Mouse (Mus musculus) gastrocnemius, postnatal 36 days (tissue): ENCODE measurements around the gene Abhd14a. TPM values are rescaled to one million over a fixed set of nuclear protein-coding genes. Genes with fewer than 3 reads are reported as not detected.
A peak's percentile ranks its signal among the peaks of the same experiment; 100 is the strongest.

Experiments used
- DNase-seq, 2 experiments: peaks; one replicate each; pipeline ENCODE4 v3.0.0; 2022
- intact Hi-C: fragments of 180-260 bp; cut with DNase I; formaldehyde crosslinking; loops from one replicate; pipeline ENCODE4 v1.15.1; 2025
- total RNA-seq, 2 experiments: library from RNA; stranded (reverse); gene quantifications; 2 replicates each; pipeline ENCODE4 v1.2.3; 2021

The Abhd14a gene
- total RNA-seq, 2 experiments from 2014 or later = 14.6 to 15.7 TPM

GRCm38 (mm10) chr9:106421865-106422160 lies 25.7 kb downstream of the Abhd14a start:
- intact Hi-C loops = loop anchor here (1.0 to 10.0 kb wide), 4 partner anchors 73 to 207 kb away; no protein-coding TSS in a partner anchor
- peak; percentile 67 to 78 for DNase-seq

- no peak for DNase-seq
- intact Hi-C loops = loop anchor here (1.0 to 10.0 kb wide), 4 partner anchors 72 to 206 kb away; no protein-coding TSS in a partner anchor
These were observed 26.2 kb downstream of the Abhd14a start for GRCm38 (mm10) chr9:106421033-106421864.

DNA sequence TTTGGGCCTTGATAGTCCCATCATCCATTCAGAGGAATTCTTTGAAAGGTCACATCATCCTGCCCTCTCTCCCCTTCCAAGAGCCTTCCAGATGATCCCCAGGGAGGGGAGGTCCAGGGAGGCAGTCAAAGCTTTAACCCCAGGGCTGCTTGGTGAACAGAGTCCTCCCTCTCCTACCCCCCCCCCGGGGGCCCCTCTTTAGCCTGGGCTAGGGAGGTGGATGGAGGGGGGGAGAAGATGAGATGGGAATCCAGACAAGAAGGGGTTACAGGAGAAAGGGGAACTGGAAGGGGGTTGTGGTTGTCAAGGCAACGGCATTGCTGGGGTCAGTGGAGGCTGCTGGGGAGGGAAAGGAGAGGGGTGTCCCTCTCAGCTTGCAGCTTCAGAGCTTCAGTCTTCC lies 26.9 kb downstream of the Abhd14a start:
- no peak for DNase-seq
- intact Hi-C loops = loop anchor here (1.0 to 10.0 kb wide), 4 partner anchors 71 to 206 kb away; no protein-coding TSS in a partner anchor

GRCm38 (mm10) chr9:106417841-106418625 lies 29.4 kb downstream of the Abhd14a start:
- intact Hi-C loops = no loop called here
- peak; percentile 62 to 77 for DNase-seq

- intact Hi-C loops = no loop called here
- DNase-seq = no peak
These were observed 30.7 kb downstream of the Abhd14a start for GRCm38 (mm10) chr9:106416826-106417225.

DNA sequence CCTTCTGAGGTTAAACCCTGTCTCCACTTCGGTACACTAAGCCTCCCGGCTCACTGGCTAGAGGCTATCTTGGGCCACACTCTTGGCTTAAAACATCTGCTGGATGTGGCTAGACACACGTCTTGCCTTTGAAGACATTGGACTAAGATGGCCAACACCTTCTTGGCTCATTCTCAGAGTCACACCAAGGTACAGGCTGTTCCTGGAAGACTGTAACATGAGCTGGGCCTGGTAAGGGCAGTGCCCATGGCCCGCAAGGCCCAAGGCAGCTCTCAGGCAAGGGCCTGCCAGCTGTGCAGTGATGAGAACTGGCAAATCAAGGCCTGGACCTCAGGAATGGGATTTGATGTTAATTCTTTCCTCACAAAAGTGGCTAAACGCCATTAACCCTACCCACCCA lies 33.9 kb downstream of the Abhd14a start:
- DNase-seq = peak in 1 of 2 experiments; percentile 48
- intact Hi-C loops = no loop called here

DNA sequence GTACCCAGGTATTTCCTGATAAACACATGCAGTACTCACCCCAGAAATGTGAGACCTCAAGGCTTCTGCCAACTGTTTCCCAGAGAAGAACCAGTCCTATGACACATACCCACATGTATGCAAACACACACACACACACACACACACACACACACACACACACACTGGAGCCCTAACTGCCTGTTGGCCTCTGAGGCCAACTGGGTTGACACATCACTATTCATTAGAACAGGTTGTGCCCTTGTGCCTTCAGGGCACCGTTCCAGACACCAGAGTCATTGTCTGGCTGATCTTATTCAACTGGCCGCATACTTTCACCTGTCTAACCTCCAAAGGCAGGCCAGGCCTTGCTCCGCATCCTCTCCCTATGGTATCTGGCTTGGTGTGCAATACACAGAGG lies 35.3 kb downstream of the Abhd14a start:
- DNase-seq = no peak
- intact Hi-C loops = no loop called here

GRCm38 (mm10) chr9:106411729-106412128 lies 35.7 kb downstream of the Abhd14a start:
- no peak for DNase-seq
- intact Hi-C loops = loop anchor here (2.0 kb wide), 1 partner anchor 41 kb away; no protein-coding TSS in a partner anchor

- no peak for DNase-seq
- intact Hi-C loops = loop anchor here (2.0 kb wide), 1 partner anchor 40 kb away; no protein-coding TSS in a partner anchor
These were observed 36.3 kb downstream of the Abhd14a start for GRCm38 (mm10) chr9:106411091-106411594.

DNA sequence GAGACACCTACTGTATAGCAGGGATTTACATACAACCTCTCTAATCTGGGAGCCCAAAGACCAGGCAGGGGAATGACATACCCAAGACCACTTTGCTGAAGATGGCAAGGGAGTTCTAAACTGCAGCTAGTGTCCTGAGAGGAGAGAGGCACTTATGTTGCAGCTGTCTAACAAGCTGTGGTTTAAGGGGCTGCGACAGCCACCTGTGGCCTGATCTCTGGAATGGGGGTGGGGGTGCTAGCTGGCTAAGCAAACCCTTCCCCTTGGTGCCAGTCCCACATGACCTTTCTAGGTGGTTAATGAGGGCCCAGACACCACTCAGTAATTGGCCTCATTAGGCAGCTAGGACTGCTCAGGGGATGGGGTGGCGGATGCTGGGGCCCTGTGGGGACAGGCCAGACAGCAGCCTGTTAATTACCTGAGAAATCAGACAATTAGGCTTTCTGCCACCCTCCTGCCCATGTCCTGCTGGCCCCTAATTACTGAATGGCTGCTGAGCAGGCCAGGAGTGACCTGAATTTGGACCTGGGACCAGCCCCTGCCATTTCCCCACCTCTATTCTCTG lies 37.3 kb downstream of the Abhd14a start:
- no peak for DNase-seq
- intact Hi-C loops = loop anchor here (2.0 kb wide), 1 partner anchor 39 kb away; no protein-coding TSS in a partner anchor

GRCm38 (mm10) chr9:106409096-106409495 lies 38.4 kb downstream of the Abhd14a start:
- intact Hi-C loops = no loop called here
- DNase-seq = no peak

DNA sequence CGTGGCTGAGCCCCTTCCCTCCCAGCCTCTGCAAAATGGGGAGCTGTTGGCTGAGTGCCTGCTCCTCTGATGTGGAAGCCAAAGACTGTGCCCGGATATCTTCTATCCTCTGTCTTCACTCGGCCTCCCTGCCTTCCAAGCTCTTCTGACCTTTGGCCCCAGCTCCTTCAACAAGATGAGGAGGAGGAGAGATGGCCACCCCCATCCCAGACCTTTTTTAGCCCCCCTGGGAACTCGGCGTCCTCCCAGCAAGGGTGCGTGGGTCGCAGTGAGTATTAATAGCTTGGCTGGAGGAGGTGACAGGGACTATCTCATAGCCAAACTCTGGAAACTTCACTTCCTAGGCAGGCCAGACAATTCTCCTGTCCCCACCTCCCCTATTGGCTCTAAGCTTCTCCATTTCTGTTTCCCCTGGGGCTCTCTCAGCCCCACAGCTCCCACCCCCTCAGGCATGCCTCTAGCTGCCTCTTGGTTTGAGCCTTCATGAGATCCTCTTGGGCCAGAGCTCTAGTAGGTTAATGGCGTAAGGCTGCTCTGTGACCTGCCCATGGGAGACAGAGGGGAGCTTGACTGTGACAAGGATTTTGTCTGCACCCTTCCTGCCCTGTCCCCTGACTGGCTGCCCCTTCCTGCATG lies 40.9 kb downstream of the Abhd14a start:
- DNase-seq = peak; percentile 48 to 74
- intact Hi-C loops = no loop called here

- peak; percentile 61 to 69 for DNase-seq
- intact Hi-C loops = no loop called here
These were observed 42.2 kb downstream of the Abhd14a start for GRCm38 (mm10) chr9:106405275-106405674.

GRCm38 (mm10) chr9:106402607-106403375 lies 44.7 kb downstream of the Abhd14a start:
- intact Hi-C loops = loop anchor here (2.0 kb wide), 1 partner anchor 16 kb away; no protein-coding TSS in a partner anchor
- no peak for DNase-seq

GRCm38 (mm10) chr9:106402149-106402548 lies 45.3 kb downstream of the Abhd14a start:
- intact Hi-C loops = loop anchor here (2.0 kb wide), 1 partner anchor 15 kb away; no protein-coding TSS in a partner anchor
- DNase-seq = no peak

DNA sequence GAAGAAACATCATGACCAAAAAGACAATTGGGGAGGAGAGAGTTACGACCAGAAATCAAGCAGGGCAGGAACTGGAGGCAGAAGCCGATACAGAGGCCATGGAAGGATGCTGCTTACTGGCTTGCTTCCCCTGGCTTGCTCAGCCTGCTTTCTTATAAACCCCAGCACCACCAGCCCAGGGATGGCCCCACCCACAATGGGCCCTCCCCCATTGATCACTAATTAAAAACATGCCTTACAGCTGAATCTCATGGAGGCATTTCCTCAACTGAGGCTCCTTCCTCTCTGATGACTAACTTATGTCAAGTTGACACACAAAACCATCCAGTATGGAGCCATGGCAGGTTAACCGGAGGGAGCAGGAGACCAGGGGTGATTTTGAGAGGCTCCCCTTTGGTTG lies 47.7 kb downstream of the Abhd14a start:
- intact Hi-C loops = no loop called here
- no peak for DNase-seq

DNA sequence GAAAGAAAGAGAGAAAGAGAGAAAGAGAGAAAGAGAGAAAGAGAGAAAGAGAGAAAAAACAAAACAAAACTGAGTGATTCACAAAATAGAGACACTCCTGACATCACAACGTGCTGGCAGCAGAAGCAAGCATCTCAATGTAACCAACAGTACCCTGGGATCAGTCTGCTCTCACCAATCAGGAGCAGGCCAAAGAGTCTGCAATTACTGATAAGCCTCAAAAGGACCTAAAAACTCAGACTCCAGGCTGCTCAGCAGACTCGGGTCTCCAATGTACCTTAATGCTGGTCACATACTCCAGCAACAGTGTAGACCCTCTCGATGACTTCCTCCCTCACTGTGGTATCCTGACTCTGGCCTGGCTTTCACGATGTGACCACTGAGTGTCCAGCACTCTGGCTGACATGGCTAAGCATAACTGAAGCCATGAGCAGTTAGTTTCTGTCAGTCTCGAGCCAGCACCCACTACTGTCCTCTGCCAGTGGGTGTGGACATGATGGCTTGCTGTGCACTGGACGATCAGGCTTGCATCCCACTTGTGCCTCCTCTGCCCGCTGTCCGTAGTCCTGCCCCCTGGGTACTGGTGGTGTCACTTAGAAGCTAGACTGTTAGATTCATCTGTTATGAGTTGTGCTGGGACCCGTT lies 48.7 kb downstream of the Abhd14a start:
- intact Hi-C loops = no loop called here
- DNase-seq = no peak

DNA sequence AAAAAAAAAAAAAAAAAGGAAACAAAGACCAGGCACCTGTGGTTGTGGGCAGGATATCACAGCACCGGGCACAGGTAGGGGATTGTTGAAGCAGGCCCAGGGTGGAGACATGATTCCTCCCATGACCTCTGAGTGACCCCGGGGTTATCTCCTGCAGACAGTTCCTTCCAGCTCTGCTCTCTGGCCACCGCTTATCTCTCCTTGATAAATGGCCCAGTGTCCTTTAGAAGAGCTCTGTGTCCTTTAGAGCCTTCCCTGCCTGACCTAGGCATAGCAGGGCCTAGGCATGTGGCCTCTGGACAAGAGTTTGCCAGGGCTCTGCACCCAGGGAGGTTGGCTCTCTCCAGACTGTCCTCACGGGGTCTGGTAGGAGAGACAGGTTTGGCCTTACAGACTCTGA lies 49.7 kb downstream of the Abhd14a start:
- DNase-seq = no peak
- intact Hi-C loops = no loop called here
